Mouse (Mus musculus): ENCODE measurements at regions not wholly inside any gene's neighbourhood (a gene's known extent, or its start where the extent isn't known, plus 50 kb on each side); places are given as distances from the start of the nearest gene placed in this dataset.
"Not testable (repeated sequence)": the region's sequence is repeated elsewhere in the genome, so short reads cannot be mapped to it uniquely, and the experiment has no call there.

DNA sequence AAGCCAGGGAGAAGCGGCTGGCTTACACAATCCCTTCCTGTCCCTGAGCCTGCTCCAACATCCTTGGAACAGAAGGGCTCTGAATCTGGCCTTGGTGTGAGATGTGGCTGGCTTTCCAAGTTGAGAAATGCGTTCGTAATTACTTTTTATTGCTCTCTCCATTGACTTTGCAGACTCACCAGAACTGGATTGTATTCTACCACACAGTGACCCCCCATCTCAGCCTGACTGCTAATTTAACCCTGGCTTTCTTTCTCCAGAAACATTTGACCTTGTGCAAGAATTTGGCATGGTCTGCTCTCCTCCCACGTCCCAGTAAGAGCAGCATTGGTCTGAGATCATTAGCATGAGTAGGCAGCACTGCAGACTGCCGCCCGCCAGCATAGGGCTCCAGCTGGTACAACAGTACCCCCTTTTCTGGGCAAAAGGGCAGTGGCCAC is 210.2 kb downstream of the Cd47 start:
- H3K36me3 ChIP-seq, result no peaks in the 10 kb centered on the region
- ATAC-seq (ENCODE audit: insufficient number of reproducible peaks, insufficient read depth, low FRiP score, low TSS enrichment, low read depth), result no peak
- H3K4me3 ChIP-seq, result no peak overlapping the region
- WGBS, result 83% methylated on average over 6 of the region's 6 CpGs
- no peaks in the 10 kb centered on the region for H3K4me1 ChIP-seq
- H3K9ac ChIP-seq, result no peak overlapping the region
- H3K9me3 ChIP-seq, result no peaks in the 10 kb centered on the region
- H3K27me3 ChIP-seq, result no peaks in the 10 kb centered on the region
- H3K4me2 ChIP-seq, result no peak overlapping the region
- H3K27ac ChIP-seq, result no peak overlapping the region

- Histone ChIP-seq H3K9ac (no peak overlapping the region), H3K4me1 (peaks cover 15% of the 10 kb centered on the region), H3K4me3 (no peak overlapping the region), H3K27me3 (no peaks in the 10 kb centered on the region), H3K4me2 (no peak overlapping the region), H3K9me3 (no peaks in the 10 kb centered on the region), H3K36me3 (no peaks in the 10 kb centered on the region), H3K27ac (no peak overlapping the region)
- 93% methylated on average over 1 of the region's 1 CpGs for WGBS
- no peak for ATAC-seq (ENCODE audit: insufficient number of reproducible peaks, insufficient read depth, low FRiP score, low TSS enrichment, low read depth)
These were observed 223.6 kb downstream of the Cd47 start for GRCm38 (mm10) chr16:50023885-50024284.

- H3K27me3 ChIP-seq, result no peaks in the 10 kb centered on the region
- H3K9ac ChIP-seq, result no peak overlapping the region
- no peaks in the 10 kb centered on the region for H3K36me3 ChIP-seq
- H3K9me3 ChIP-seq, result no peaks in the 10 kb centered on the region
- H3K4me3 ChIP-seq, result no peak overlapping the region
- no peak overlapping the region for H3K27ac ChIP-seq
- 14% methylated on average over 3 of the region's 3 CpGs for WGBS
- ATAC-seq (ENCODE audit: insufficient number of reproducible peaks, insufficient read depth, low FRiP score, low TSS enrichment, low read depth), result no peak
- H3K4me2 ChIP-seq, result no peak overlapping the region
- peaks cover 26% of the 10 kb centered on the region for H3K4me1 ChIP-seq
These were observed 226.0 kb downstream of the Cd47 start for GRCm38 (mm10) chr16:50026100-50026884.

DNA sequence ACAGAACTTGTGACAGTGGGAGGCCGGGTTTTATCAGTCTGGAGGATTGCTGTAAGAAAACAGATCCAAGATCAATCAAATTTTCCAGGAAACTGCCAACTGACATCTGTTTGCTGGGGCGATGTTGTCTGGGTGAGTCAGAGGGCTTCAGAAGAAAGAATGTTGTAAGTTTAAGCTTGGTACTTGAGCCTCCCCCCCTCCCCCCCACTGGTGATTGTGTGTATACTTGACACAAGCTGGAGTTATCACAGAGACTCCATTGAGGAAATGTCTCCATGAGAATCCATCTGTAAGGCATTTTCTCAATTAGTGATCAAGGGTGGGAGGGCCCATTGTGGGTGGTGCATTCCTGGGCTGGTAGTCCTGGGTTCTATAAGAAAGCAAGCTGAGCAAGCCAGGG is 226.9 kb downstream of the Cd47 start:
- Histone ChIP-seq H3K4me1 (peaks cover 30% of the 10 kb centered on the region), H3K27ac (no peak overlapping the region), H3K36me3 (no peaks in the 10 kb centered on the region), H3K4me3 (no peak overlapping the region), H3K9me3 (no peaks in the 10 kb centered on the region), H3K4me2 (no peak overlapping the region), H3K27me3 (no peaks in the 10 kb centered on the region), H3K9ac (no peak overlapping the region)
- no peak for ATAC-seq (ENCODE audit: insufficient number of reproducible peaks, insufficient read depth, low FRiP score, low TSS enrichment, low read depth)
- WGBS, result 3% methylated on average over 2 of the region's 2 CpGs

DNA sequence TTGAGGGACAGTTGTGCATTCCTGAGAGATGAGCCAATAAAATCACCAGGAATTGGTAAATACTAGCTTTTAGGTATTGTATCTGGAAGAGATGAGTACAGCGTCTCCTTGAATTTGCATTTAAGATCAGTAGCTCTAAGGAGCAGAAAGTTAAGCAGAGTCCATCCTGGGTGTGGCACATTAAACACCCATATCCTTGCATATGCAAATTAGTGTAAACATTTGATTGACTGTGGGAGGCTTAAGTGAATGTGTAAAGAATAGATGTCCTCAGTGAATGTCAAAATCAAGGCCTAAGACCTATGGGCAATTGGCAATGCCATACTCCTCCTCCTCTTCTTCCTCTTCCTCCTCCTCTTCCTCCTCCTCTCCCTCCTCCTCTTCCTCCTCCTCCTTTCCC is 229.4 kb downstream of the Cd47 start:
- no peak overlapping the region for H3K9ac ChIP-seq
- H3K4me2 ChIP-seq, result no peak overlapping the region
- WGBS, result 87% methylated on average over 1 of the region's 1 CpGs
- no peaks in the 10 kb centered on the region for H3K27me3 ChIP-seq
- no peaks in the 10 kb centered on the region for H3K9me3 ChIP-seq
- H3K36me3 ChIP-seq, result no peaks in the 10 kb centered on the region
- H3K27ac ChIP-seq, result no peak overlapping the region
- ATAC-seq (ENCODE audit: insufficient number of reproducible peaks, insufficient read depth, low FRiP score, low TSS enrichment, low read depth), result no peak
- no peak overlapping the region for H3K4me3 ChIP-seq
- peaks cover 32% of the 10 kb centered on the region for H3K4me1 ChIP-seq

DNA sequence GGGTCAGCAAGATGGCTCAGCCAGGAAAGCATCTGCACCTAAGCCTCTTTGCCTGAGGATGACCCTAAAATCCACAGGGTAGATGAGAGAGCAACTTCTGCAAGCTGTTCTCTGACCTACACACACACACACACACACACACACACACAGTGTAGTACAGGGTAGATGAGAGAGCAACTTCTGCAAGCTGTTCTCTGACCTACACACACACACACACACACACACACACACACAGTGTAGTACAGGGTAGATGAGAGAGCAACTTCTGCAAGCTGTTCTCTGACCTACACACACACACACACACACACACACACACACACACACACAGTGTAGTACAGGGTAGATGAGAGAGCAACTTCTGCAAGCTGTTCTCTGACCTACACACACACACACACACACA is 230.0 kb downstream of the Cd47 start:
- H3K27me3 ChIP-seq, H3K9me3 ChIP-seq, H3K4me2 ChIP-seq, H3K9ac ChIP-seq, H3K4me3 ChIP-seq, H3K36me3 ChIP-seq, H3K27ac ChIP-seq: not testable (repeated sequence)
- peaks cover 32% of the 10 kb centered on the region for H3K4me1 ChIP-seq
- ATAC-seq (ENCODE audit: insufficient number of reproducible peaks, insufficient read depth, low FRiP score, low TSS enrichment, low read depth), result peak; percentile 53; the same call in 1 of the 2 replicates

DNA sequence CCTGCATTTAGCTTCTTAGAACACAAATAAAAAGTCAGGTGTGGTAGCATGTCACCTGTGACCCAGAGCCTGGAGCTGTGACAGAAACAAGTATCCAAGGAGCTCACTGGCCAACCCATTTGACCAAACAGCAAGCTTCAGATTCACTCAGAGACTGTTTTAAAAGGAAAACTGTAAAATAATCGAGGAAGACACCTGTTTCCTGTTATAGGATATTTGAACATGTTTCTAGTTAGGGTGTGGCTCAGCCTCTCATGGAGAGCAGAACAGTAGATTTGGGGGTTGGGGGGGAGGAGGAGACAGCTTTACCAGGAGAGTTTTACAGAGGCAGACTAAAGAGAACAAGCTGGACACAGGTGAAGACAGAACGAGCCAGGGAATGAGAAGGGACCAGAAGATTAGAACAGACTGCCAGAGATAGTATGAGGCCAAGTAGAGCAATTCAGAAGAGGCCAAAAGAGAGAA is 230.6 kb downstream of the Cd47 start:
- WGBS, result 11% methylated on average over 2 of the region's 2 CpGs
- Histone ChIP-seq H3K36me3 (no peaks in the 10 kb centered on the region), H3K27me3 (no peaks in the 10 kb centered on the region), H3K27ac (no peak overlapping the region), H3K4me1 (peaks cover 32% of the 10 kb centered on the region), H3K9ac (no peak overlapping the region), H3K9me3 (no peaks in the 10 kb centered on the region), H3K4me2 (no peak overlapping the region), H3K4me3 (no peak overlapping the region)
- ATAC-seq (ENCODE audit: insufficient number of reproducible peaks, insufficient read depth, low FRiP score, low TSS enrichment, low read depth), result no peak

- H3K4me2 ChIP-seq, result no peak overlapping the region
- no peak overlapping the region for H3K27ac ChIP-seq
- no peaks in the 10 kb centered on the region for H3K36me3 ChIP-seq
- H3K27me3 ChIP-seq, result no peaks in the 10 kb centered on the region
- H3K4me3 ChIP-seq, result no peak overlapping the region
- H3K4me1 ChIP-seq, result peaks cover 20% of the 10 kb centered on the region; the same call in 1 of the 2 replicates
- 80% methylated on average over 2 of the region's 2 CpGs for WGBS
- no peaks in the 10 kb centered on the region for H3K9me3 ChIP-seq
- no peak for ATAC-seq (ENCODE audit: insufficient number of reproducible peaks, insufficient read depth, low FRiP score, low TSS enrichment, low read depth)
- no peak overlapping the region for H3K9ac ChIP-seq
These were observed 232.5 kb downstream of the Cd47 start for GRCm38 (mm10) chr16:50032798-50033197.

- WGBS, result 43% methylated on average over 5 of the region's 5 CpGs
- ATAC-seq (ENCODE audit: insufficient number of reproducible peaks, insufficient read depth, low FRiP score, low TSS enrichment, low read depth), result no peak
These were observed 236.0 kb downstream of the Cd47 start for GRCm38 (mm10) chr16:50036296-50036734.

DNA sequence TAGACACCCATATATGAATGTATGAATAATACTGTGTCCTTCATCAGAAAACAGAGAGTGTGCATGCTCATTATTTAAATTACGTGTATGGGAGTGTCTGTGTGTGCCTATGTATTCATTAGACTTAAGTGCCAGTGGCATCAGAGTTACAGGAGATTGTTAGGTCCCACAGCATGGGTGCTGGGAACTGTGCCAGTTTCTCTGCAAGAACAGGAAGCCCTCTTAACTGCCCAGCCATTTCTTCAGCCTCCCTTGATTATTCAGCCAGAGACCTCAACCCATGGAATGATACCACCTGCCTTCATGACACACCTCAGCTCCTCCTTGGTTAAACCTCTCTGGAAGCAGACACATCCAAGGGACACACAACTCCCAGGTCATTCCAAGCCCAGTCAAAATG is 243.8 kb downstream of the Cd47 start:
- Histone ChIP-seq H3K9me3 (no peaks in the 10 kb centered on the region), H3K27ac (no peak overlapping the region), H3K4me1 (peaks cover 3% of the 10 kb centered on the region; the same call in 1 of the 2 replicates), H3K27me3 (no peaks in the 10 kb centered on the region), H3K36me3 (no peaks in the 10 kb centered on the region), H3K4me2 (no peak overlapping the region), H3K4me3 (no peak overlapping the region), H3K9ac (no peak overlapping the region)
- ATAC-seq (ENCODE audit: insufficient number of reproducible peaks, insufficient read depth, low FRiP score, low TSS enrichment, low read depth), result no peak
- WGBS, result 85% methylated on average over 1 of the region's 1 CpGs

More at GRCm38 (mm10) chr16:50036296-50036734, 236.0 kb downstream of the Cd47 start:
- Histone ChIP-seq H3K9ac (no peak overlapping the region), H3K36me3 (no peaks in the 10 kb centered on the region), H3K4me1 (peaks cover 5% of the 10 kb centered on the region; the same call in 1 of the 2 replicates), H3K27ac (no peak overlapping the region), H3K9me3 (no peaks in the 10 kb centered on the region), H3K4me2 (no peak overlapping the region), H3K4me3 (no peak overlapping the region), H3K27me3 (no peaks in the 10 kb centered on the region)

DNA sequence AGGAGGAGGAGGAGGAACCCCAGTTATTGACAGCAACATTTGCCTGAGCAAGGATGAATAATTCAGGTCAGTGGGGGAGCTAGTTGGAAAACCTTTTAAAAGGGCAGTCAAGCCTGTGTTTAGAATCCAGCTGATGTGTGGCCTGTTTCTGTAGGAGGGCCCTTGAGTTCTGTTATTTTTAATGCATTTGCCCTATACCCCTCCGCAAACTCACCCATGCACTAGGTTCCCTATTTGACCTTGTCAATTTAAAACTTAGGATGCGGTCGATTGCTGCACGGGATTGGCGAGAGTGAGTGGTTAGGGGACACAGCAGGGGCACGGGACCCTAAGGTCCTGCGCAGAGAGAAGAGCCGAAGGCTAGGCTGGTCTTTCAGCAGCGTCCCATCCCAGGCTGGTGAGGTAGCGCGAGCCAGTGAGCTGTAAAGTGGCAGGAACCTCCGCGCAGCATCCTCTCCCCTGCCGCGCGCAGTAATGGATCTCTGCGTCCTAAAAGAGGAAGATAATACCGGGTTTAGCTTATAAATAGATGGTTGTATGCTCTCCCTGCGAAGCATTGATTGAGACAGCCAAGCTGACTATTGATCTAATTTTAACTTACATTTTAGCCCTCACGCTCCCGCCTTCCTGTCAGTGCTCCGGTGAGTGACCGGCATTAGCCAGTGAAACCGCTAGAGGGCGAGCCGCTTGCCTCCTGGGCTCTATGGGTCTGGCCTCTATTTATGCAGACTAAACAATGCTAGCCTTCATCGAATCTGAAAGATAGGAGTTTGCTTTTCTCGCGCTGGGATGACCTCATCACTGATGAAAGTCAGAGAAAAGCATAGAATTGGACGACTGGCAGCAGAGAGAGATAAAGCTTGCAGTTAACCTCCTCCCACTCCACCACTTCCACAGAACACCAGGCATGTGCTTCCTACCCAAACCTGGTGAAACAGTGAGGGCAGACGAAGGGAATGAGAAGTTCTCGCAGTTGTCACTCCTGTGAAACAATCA is 245.5 kb downstream of the Cd47 start:
- H3K4me1 ChIP-seq, result peaks cover 3% of the 10 kb centered on the region; the same call in 1 of the 2 replicates
- no peaks in the 10 kb centered on the region for H3K36me3 ChIP-seq
- peak overlapping the region; percentile 65 for H3K4me2 ChIP-seq
- no peaks in the 10 kb centered on the region for H3K9me3 ChIP-seq
- WGBS, result 10% methylated on average over 32 of the region's 32 CpGs
- H3K4me3 ChIP-seq, result peak overlapping the region; percentile 40
- H3K27me3 ChIP-seq, result no peaks in the 10 kb centered on the region
- H3K27ac ChIP-seq, result no peak overlapping the region
- peak overlapping the region; percentile 59 for H3K9ac ChIP-seq
- 0 out of 2 replicates have a peak, but pooled peaks have one; percentile 62 for ATAC-seq (ENCODE audit: insufficient number of reproducible peaks, insufficient read depth, low FRiP score, low TSS enrichment, low read depth)

All from embryonic facial prominence, embryonic 13.5 days (tissue).